Mouse (Mus musculus) erythroblast, embryonic 14.5 days (primary cell): ENCODE measurements around the gene Cideb.

ENCODE experiments used
- GATA1 ChIP-seq: IDR thresholded peaks from 2 replicates; pipeline ENCODE4 v1.6.1; 2012; ENCODE audit warnings: low read length, inconsistent platforms, mixed read lengths
- TAL1 ChIP-seq: IDR thresholded peaks from 3 replicates; pipeline ENCODE4 v1.6.1; 2012; ENCODE audit warnings: low read length, inconsistent platforms, mixed read lengths

- TF ChIP-seq GATA1 (no peak), TAL1 (no peak)
Measured at GRCm38 (mm10) chr14:55723433-55723832, 34.8 kb downstream of the Cideb start.
